Mouse (Mus musculus) limb, embryonic 14.5 days (tissue): ENCODE data around the gene Vps37c. TPM values are rescaled to one million over a fixed set of nuclear protein-coding genes. Genes with fewer than 3 reads are reported as not detected.

Experiments used
- ATAC-seq: fragments of 200-750 bp; cut with Nextera tagmentation; 2 replicates; pipeline ENCODE4 v1.8.0; 2017; ENCODE audit warnings: low read depth, moderate number of reproducible peaks, moderate TSS enrichment; ENCODE audit not compliant: low FRiP score
- DNase-seq: peaks from one replicate; pipeline ENCODE4 v3.0.0-alpha.2; 2015; ENCODE audit warnings: low spot score
- H3K27ac ChIP-seq: fragments of 300-500 bp; sonication (generic); replicated peaks from 2 replicates; pipeline ENCODE4 v1.5.1; 2014; ENCODE audit warnings: low read depth, mild to moderate bottlenecking, low read length, moderate library complexity, mixed read lengths
- H3K27me3 ChIP-seq: fragments of 300-500 bp; sonication (generic); 2 replicates; pipeline ENCODE4 v1.6.1; 2014; ENCODE audit warnings: low read length, mixed read lengths; ENCODE audit not compliant: control insufficient read depth, insufficient read depth
- H3K36me3 ChIP-seq: fragments of 300-500 bp; sonication (generic); 2 replicates; pipeline ENCODE4 v1.6.1; 2014; ENCODE audit warnings: mild to moderate bottlenecking, low read length, moderate library complexity, mixed read lengths; ENCODE audit not compliant: control insufficient read depth, insufficient read depth
- H3K4me1 ChIP-seq: fragments of 300-500 bp; sonication (generic); 2 replicates; pipeline ENCODE4 v1.6.1; 2014; ENCODE audit warnings: antibody characterized with exemption, low read length, mixed read lengths; ENCODE audit not compliant: control insufficient read depth, insufficient read depth
- H3K4me2 ChIP-seq: fragments of 300-500 bp; sonication (generic); replicated peaks from 2 replicates; pipeline ENCODE4 v1.6.1; 2014; ENCODE audit warnings: low read depth, mild to moderate bottlenecking, low read length, moderate library complexity; ENCODE audit not compliant: severe bottlenecking
- H3K4me3 ChIP-seq: fragments of 300-500 bp; sonication (generic); replicated peaks from 2 replicates; pipeline ENCODE4 v1.5.1; 2014; ENCODE audit warnings: low read length
- H3K9ac ChIP-seq: fragments of 300-500 bp; sonication (generic); 2 replicates; pipeline ENCODE4 v1.6.1; 2014; ENCODE audit warnings: mild to moderate bottlenecking, low read depth, low read length, moderate library complexity; ENCODE audit not compliant: severe bottlenecking
- H3K9me3 ChIP-seq: fragments of 300-500 bp; sonication (generic); 2 replicates; pipeline ENCODE4 v1.6.1; 2016; ENCODE audit warnings: low read length; ENCODE audit not compliant: control insufficient read depth
- POLR2A ChIP-seq: fragments of 200-500 bp; IDR thresholded peaks from 2 replicates; pipeline ENCODE4 v1.8.0; 2012; ENCODE audit warnings: inconsistent platforms, mild to moderate bottlenecking, moderate library complexity, borderline replicate concordance; ENCODE audit not compliant: insufficient read depth, insufficient read length; ENCODE audit errors: extremely low read depth
- WGBS: fragments of 180-500 bp; shearing (Covaris S2); extraction: QIAGEN DNeasy Blood & Tissue Kit; methylation state at CpG from one replicate; pipeline ENCODE4 v1.1.7; 2014; 5-methylcytosine and 5-hydroxymethylcytosine counted together
- polyA plus RNA-seq, 2 experiments: library from polyadenylated mRNA; depleted of rRNA in 1 of 2; stranded (reverse) in 1 of 2; unstranded in 1 of 2; fragments of >200 nt; fragmentation: Nextera tagmentation in 1 of 2; extraction: Ambion mirVana in 1 of 2; gene quantifications; 2 replicates each; pipeline versions ENCODE4 v1.2.1 to v1.2.3; 2012 to 2014

The Vps37c gene
- polyA plus RNA-seq, 2 experiments, result 30.2 to 42.6 TPM

DNA sequence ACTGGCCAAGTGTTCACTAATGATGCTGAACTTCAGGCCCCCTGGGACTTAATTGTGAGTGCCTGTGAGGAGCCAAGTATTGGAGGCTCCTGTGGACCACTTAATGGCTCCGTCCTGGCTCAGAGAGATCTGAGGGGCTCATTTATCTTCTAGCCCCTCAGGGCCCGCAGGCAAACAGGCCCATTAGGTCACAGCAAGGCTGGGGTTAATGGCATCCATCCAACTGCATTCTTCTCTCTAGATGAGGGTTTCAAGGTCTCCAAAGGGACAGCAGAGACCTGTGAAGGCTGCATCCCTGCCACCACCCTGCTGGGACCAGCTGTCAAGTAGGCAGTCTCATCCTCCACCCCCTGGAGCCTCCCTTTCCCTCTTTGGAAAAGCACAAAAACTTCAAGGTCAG lies 31.2 kb downstream of the Vps37c start:
- Histone ChIP-seq H3K27me3 (no peaks in the 10 kb centered on the region), H3K9me3 (no peaks in the 10 kb centered on the region), H3K9ac (peak overlapping the region; percentile 31; the same call in 1 of the 2 replicates), H3K4me3 (no peak overlapping the region), H3K36me3 (no peaks in the 10 kb centered on the region), H3K4me1 (peaks cover 13% of the 10 kb centered on the region; the same call in 1 of the 2 replicates), H3K4me2 (no peak overlapping the region), H3K27ac (no peak overlapping the region)
- no peak for TF ChIP-seq POLR2A
- WGBS, result 18% methylated on average over 2 of the region's 2 CpGs
- no peak for DNase-seq
- ATAC-seq, result no peak

DNA sequence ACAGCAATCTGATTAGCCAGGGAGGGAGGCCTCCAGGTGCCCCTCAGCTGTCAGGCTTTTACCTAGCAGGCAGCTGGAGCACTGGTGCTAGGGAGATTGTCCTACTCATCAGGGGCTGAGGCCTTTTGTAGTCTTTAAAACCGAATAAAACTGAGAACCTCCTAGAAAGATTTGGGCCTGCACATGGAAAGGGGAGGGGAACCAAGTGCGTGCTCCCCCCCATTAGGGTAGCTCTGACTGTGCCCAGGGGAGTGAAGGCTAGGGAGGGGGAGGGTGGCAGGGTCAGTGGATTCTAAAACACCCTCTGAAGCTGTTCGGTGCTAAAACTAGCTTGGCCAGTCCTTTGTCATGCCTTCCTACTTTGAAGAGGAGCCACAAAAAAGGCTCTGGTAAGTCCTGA lies 32.0 kb downstream of the Vps37c start:
- peak overlapping the region; percentile 31; the same call in 1 of the 2 replicates for H3K9ac ChIP-seq

DNA sequence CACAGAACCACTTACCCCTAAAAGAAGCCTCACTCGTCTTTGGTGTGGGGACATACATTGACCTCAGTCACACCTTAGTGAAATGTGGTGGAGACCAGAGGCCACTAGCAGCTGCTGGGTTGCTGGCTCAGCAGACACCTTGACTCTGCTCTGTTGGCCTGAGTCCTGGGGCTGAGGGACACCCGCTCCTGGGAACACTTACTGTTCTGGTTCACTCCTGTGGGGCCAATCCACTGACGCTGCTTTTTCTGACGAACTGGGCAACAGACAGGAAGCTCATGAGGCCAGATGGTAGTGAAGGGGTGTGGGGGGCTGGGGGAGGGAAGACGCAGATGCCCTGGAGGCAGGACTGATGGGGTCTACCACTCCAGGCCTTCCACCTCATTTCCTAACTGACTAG lies 32.5 kb downstream of the Vps37c start:
- H3K27me3 ChIP-seq, result no peaks in the 10 kb centered on the region
- H3K4me2 ChIP-seq, result no peak overlapping the region
- H3K9ac ChIP-seq, result no peak overlapping the region
- DNase-seq (no peak), ATAC-seq (no peak)
- no peak for TF ChIP-seq POLR2A
- 25% methylated on average over 5 of the region's 5 CpGs for WGBS
- H3K4me1 ChIP-seq, result peaks cover 13% of the 10 kb centered on the region; the same call in 1 of the 2 replicates
- H3K27ac ChIP-seq, result no peak overlapping the region
- H3K36me3 ChIP-seq, result no peaks in the 10 kb centered on the region
- no peak overlapping the region for H3K4me3 ChIP-seq
- no peaks in the 10 kb centered on the region for H3K9me3 ChIP-seq

More for the DNA sequence above, 32.0 kb downstream of the Vps37c start:
- Histone ChIP-seq H3K27me3 (no peaks in the 10 kb centered on the region), H3K4me3 (no peak overlapping the region), H3K36me3 (no peaks in the 10 kb centered on the region), H3K4me2 (no peak overlapping the region), H3K4me1 (peaks cover 13% of the 10 kb centered on the region; the same call in 1 of the 2 replicates), H3K9me3 (no peaks in the 10 kb centered on the region), H3K27ac (no peak overlapping the region)
- ATAC-seq, result no peak
- TF ChIP-seq POLR2A, result no peak
- DNase-seq, result no peak
- 22% methylated on average over 3 of the region's 3 CpGs for WGBS

DNA sequence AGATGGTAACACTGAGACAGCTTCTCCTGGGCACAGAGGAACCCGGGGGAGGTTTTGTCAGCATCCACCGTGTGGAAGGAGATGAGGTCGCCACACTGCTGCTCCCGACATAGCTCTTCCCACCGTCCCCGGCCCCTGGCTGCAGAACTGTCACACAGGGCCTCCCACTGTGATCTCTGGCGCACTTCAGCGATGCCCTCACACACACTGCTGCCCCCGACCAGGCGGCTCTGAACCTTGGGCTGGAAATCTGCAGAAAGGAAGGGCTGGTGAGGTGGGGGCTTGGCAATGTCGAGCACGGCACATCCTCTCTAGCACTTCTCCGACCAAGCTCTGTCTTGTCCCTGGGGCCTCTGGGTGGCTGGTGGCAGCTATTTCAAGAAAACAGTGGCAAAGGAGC lies 34.5 kb downstream of the Vps37c start:
- DNase-seq, result no peak
- Histone ChIP-seq H3K4me2 (no peak overlapping the region), H3K27me3 (no peaks in the 10 kb centered on the region), H3K4me1 (peaks cover 13% of the 10 kb centered on the region; the same call in 1 of the 2 replicates), H3K9me3 (no peaks in the 10 kb centered on the region), H3K36me3 (no peaks in the 10 kb centered on the region), H3K4me3 (no peak overlapping the region), H3K27ac (no peak overlapping the region), H3K9ac (no peak overlapping the region)
- ATAC-seq, result no peak
- 16% methylated on average over 13 of the region's 13 CpGs for WGBS
- no peak for TF ChIP-seq POLR2A

DNA sequence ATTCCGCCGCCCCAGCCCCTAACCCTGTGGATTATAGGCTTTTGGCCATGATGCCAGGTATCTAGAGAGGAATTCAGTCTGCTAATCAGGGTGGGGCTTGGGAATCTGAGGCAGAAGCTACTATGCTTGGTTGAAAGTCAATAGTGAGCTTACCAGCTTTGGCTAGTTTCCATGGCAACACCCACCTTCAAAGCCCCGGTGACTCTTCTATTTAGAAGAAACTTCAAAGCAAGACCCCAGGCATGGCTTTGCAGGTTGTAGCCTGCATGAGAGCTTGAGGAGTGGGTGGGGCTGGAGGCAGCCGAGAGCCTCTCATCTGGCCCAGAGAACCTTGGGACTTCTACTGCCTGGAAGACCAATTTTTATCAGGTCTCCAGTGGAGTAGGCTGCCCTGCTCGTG lies 35.1 kb downstream of the Vps37c start:
- Histone ChIP-seq H3K4me3 (no peak overlapping the region), H3K27me3 (no peaks in the 10 kb centered on the region), H3K36me3 (no peaks in the 10 kb centered on the region), H3K27ac (no peak overlapping the region), H3K4me2 (no peak overlapping the region), H3K9ac (no peak overlapping the region), H3K4me1 (peaks cover 13% of the 10 kb centered on the region; the same call in 1 of the 2 replicates), H3K9me3 (no peaks in the 10 kb centered on the region)
- 22% methylated on average over 5 of the region's 5 CpGs for WGBS
- DNase-seq (peak; percentile 49), ATAC-seq (no peak)
- TF ChIP-seq POLR2A, result no peak
